Mouse (Mus musculus) gastrocnemius, postnatal 10 days (tissue): Measurements from ENCODE around the gene Fam76b. TPM values are rescaled to one million over a fixed set of nuclear protein-coding genes. Genes with fewer than 3 reads are reported as not detected.
A peak's percentile ranks its signal among the peaks of the same experiment; 100 is the strongest.

Experiments
- DNase-seq: peaks from one replicate; pipeline ENCODE4 v3.0.0; 2021; ENCODE audit warnings: mixed read lengths
- total RNA-seq, 2 experiments: library from RNA; stranded (reverse); gene quantifications; 2 replicates each; pipeline ENCODE4 v1.2.3; 2021

The Fam76b gene
- total RNA-seq, 2 experiments from 2014 or later, result 12.3 to 16.2 TPM

- no peak for DNase-seq
Observed at GRCm38 (mm10) chr9:13867646-13868045, 40.1 kb downstream of the Fam76b start.

GRCm38 (mm10) chr9:13871631-13872030 lies 44.1 kb downstream of the Fam76b start:
- no peak for DNase-seq

GRCm38 (mm10) chr9:13874359-13874758 lies 46.8 kb downstream of the Fam76b start:
- DNase-seq, result no peak

- DNase-seq, result no peak
Observed at GRCm38 (mm10) chr9:13875340-13875739, 47.8 kb downstream of the Fam76b start.

GRCm38 (mm10) chr9:13880761-13881160 lies 53.2 kb downstream of the Fam76b start:
- no peak for DNase-seq

- DNase-seq, result no peak
Observed at GRCm38 (mm10) chr9:13882478-13882877, 55.0 kb downstream of the Fam76b start.

GRCm38 (mm10) chr9:13888981-13889380 lies 61.5 kb downstream of the Fam76b start:
- no peak for DNase-seq

- peak; percentile 87 for DNase-seq
Observed at GRCm38 (mm10) chr9:13889657-13890056, 62.1 kb downstream of the Fam76b start.

GRCm38 (mm10) chr9:13890171-13890570 lies 62.7 kb downstream of the Fam76b start:
- no peak for DNase-seq

- no peak for DNase-seq
Observed at GRCm38 (mm10) chr9:13891888-13892287, 64.4 kb downstream of the Fam76b start.

GRCm38 (mm10) chr9:13893044-13893443 lies 65.5 kb downstream of the Fam76b start:
- no peak for DNase-seq

GRCm38 (mm10) chr9:13894491-13894890 lies 67.0 kb downstream of the Fam76b start:
- no peak for DNase-seq

GRCm38 (mm10) chr9:13894936-13895335 lies 67.4 kb downstream of the Fam76b start:
- DNase-seq, result no peak

- DNase-seq, result no peak
Observed at GRCm38 (mm10) chr9:13896055-13896454, 68.5 kb downstream of the Fam76b start.

GRCm38 (mm10) chr9:13898510-13899305 lies 71.2 kb downstream of the Fam76b start:
- no peak for DNase-seq

- no peak for DNase-seq
Observed at GRCm38 (mm10) chr9:13902030-13902429, 74.5 kb downstream of the Fam76b start.

- DNase-seq, result no peak
Observed at GRCm38 (mm10) chr9:13904091-13904779, 76.7 kb downstream of the Fam76b start.

Other genes starting within 250 kb of the Fam76b start
- gene Mtmr2, start 79.3 kb upstream of the Fam76b start, total RNA-seq, result 10 to 100 TPM; 29.0 to 31.5 TPM
- gene Cep57, start 609 bp upstream of the Fam76b start, total RNA-seq, result 10 to 100 TPM in 1 of 2 experiments, 1 to 10 TPM in 1; 8.9 to 12.1 TPM